Mouse (Mus musculus) heart, embryonic 14.5 days (tissue): Measurements from ENCODE around the gene Igsf9b. TPM values are rescaled to one million over a fixed set of nuclear protein-coding genes. Genes with fewer than 3 reads are reported as not detected.

Experiments used
- ATAC-seq: fragments of 200-750 bp; cut with Nextera tagmentation; 2 replicates; pipeline ENCODE4 v1.8.0; 2017; ENCODE audit warnings: low read depth, moderate TSS enrichment; ENCODE audit not compliant: insufficient number of reproducible peaks, insufficient read depth, low FRiP score
- H3K27ac ChIP-seq, 2 experiments: fragments of 200-500 bp in 1 of 2; fragments of 300-500 bp in 1 of 2; sonication (generic) in 1 of 2; replicated peaks in 1 of 2; 2 replicates each; pipeline ENCODE4 v1.5.1; 2012 to 2014; ENCODE audit warnings: low read depth in 2 of 2, low read length in 2 of 2, control low read depth in 1 of 2, mild to moderate bottlenecking in 1 of 2, mixed read lengths in 1 of 2; ENCODE audit not compliant: control insufficient read depth in 1 of 2, insufficient read depth in 1 of 2
- H3K27me3 ChIP-seq: fragments of 300-500 bp; sonication (generic); 2 replicates; pipeline ENCODE4 v1.6.1; 2014; ENCODE audit warnings: mild to moderate bottlenecking, low read length, control low read depth; ENCODE audit not compliant: control insufficient read depth, insufficient read depth
- H3K36me3 ChIP-seq: fragments of 300-500 bp; sonication (generic); 2 replicates; pipeline ENCODE4 v1.6.1; 2014; ENCODE audit warnings: mild to moderate bottlenecking, control low read depth, low read length, mixed read lengths; ENCODE audit not compliant: control insufficient read depth, insufficient read depth
- H3K4me1 ChIP-seq, 2 experiments: fragments of 200-500 bp in 1 of 2; fragments of 300-500 bp in 1 of 2; sonication (generic) in 1 of 2; 2 replicates each; pipeline ENCODE4 v1.6.1; 2012 to 2014; ENCODE audit warnings: low read length in 2 of 2, control low read depth in 1 of 2, mixed read lengths in 1 of 2; ENCODE audit not compliant: control insufficient read depth in 2 of 2, insufficient read depth in 2 of 2
- H3K4me2 ChIP-seq: fragments of 300-500 bp; sonication (generic); 2 replicates; pipeline ENCODE4 v1.6.1; 2014; ENCODE audit warnings: mild to moderate bottlenecking, low read length
- H3K4me3 ChIP-seq, 2 experiments: fragments of 200-500 bp in 1 of 2; fragments of 300-500 bp in 1 of 2; sonication (generic) in 1 of 2; 2 replicates each; pipeline ENCODE4 v1.5.1; 2012 to 2014; ENCODE audit warnings: low read length in 2 of 2, mild to moderate bottlenecking in 2 of 2, control low read depth in 1 of 2, low read depth in 1 of 2, moderate library complexity in 1 of 2; ENCODE audit not compliant: control insufficient read depth in 1 of 2, insufficient read depth in 1 of 2
- H3K9ac ChIP-seq: fragments of 300-500 bp; sonication (generic); 2 replicates; pipeline ENCODE4 v1.6.1; 2014; ENCODE audit warnings: mild to moderate bottlenecking, low read length
- H3K9me3 ChIP-seq: fragments of 300-500 bp; sonication (generic); 2 replicates; pipeline ENCODE4 v1.6.1; 2016; ENCODE audit warnings: low read length, control low read depth; ENCODE audit not compliant: control insufficient read depth
- WGBS: fragments of 180-500 bp; shearing (Covaris S2); extraction: QIAGEN DNeasy Blood & Tissue Kit; methylation state at CpG from one replicate; pipeline ENCODE4 v1.1.7; 2014; 5-methylcytosine and 5-hydroxymethylcytosine counted together
- polyA plus RNA-seq: library from polyadenylated mRNA; unstranded; fragments of >200 nt; fragmentation: Nextera tagmentation; extraction: Ambion mirVana; gene quantifications from 2 replicates; pipeline ENCODE4 v1.2.1, GENCODE M21; 2014

Gene Igsf9b
- polyA plus RNA-seq, 1 experiment from 2014 or later, result 4.2 TPM

- H3K9ac ChIP-seq, result no peak overlapping the region
- ATAC-seq, result no peak
- 19% methylated on average over 1 of the region's 1 CpGs for WGBS
These were observed 76.7 kb downstream of the Igsf9b start for GRCm38 (mm10) chr9:27375746-27376145.

GRCm38 (mm10) chr9:27386951-27387350 lies 87.9 kb downstream of the Igsf9b start:
- no peak overlapping the region for H3K4me3 ChIP-seq
- H3K27ac ChIP-seq, result no peak overlapping the region
- H3K27me3 ChIP-seq, result no peaks in the 10 kb centered on the region
- ATAC-seq, result no peak
- no peaks in the 10 kb centered on the region for H3K4me1 ChIP-seq
- WGBS, result 84% methylated on average over 3 of the region's 3 CpGs
- no peak overlapping the region for H3K4me2 ChIP-seq
- H3K9ac ChIP-seq, result no peak overlapping the region
- H3K36me3 ChIP-seq, result no peaks in the 10 kb centered on the region
- no peaks in the 10 kb centered on the region for H3K9me3 ChIP-seq

More at GRCm38 (mm10) chr9:27375746-27376145, 76.7 kb downstream of the Igsf9b start:
- no peak overlapping the region for H3K4me2 ChIP-seq
- H3K4me3 ChIP-seq, result no peak overlapping the region
- no peaks in the 10 kb centered on the region for H3K27me3 ChIP-seq
- no peak overlapping the region for H3K27ac ChIP-seq
- H3K4me1 ChIP-seq, result no peaks in the 10 kb centered on the region
- no peaks in the 10 kb centered on the region for H3K36me3 ChIP-seq
- H3K9me3 ChIP-seq, result peaks cover 4% of the 10 kb centered on the region; the same call in 1 of the 2 replicates

- Histone ChIP-seq H3K27ac (no peak within 1 kb of the TSS), H3K4me3 (no peak within 1 kb of the TSS), H3K4me1 (no peaks in the 10 kb centered on the region), H3K9me3 (no peaks in the 10 kb centered on the region), H3K4me2 (no peak within 1 kb of the TSS), H3K36me3 (no peaks in the 10 kb centered on the region), H3K9ac (no peak within 1 kb of the TSS), H3K27me3 (no peaks in the 10 kb centered on the region)
- ATAC-seq, result no peak
- WGBS, result 62% methylated on average over 3 of the region's 3 CpGs
These were observed 97.5 kb downstream of the Igsf9b start, which contains the start of gene Spata19 for GRCm38 (mm10) chr9:27396500-27396899. Gene Spata19, plus strand, starts transcription at chr9:27396800.

- H3K36me3 ChIP-seq, result no peaks in the 10 kb centered on the region
- no peaks in the 10 kb centered on the region for H3K9me3 ChIP-seq
- WGBS, result 63% methylated on average over 4 of the region's 4 CpGs
- no peak overlapping the region for H3K4me2 ChIP-seq
- no peak overlapping the region for H3K9ac ChIP-seq
- H3K4me3 ChIP-seq, result no peak overlapping the region
- no peak for ATAC-seq
- no peaks in the 10 kb centered on the region for H3K27me3 ChIP-seq
- H3K4me1 ChIP-seq, result no peaks in the 10 kb centered on the region
- no peak overlapping the region for H3K27ac ChIP-seq
These were observed 102.2 kb downstream of the Igsf9b start for GRCm38 (mm10) chr9:27401169-27401568.

Other genes starting within 250 kb of the Igsf9b start
- gene Jam3, start 143.8 kb upstream of the Igsf9b start, polyA plus RNA-seq, result 38.8 and 40.9 TPM in 2 replicates
- gene Spata19, start 97.6 kb downstream of the Igsf9b start, polyA plus RNA-seq, result not detected in 2 replicates